Mouse (Mus musculus) gastrocnemius, postnatal 10 days (tissue): ENCODE data around the gene Asphd1. TPM values are rescaled to one million over a fixed set of nuclear protein-coding genes. Genes with fewer than 3 reads are reported as not detected.
"Not testable (repeated sequence)": the region's sequence is repeated elsewhere in the genome, so short reads cannot be mapped to it uniquely, and the experiment has no call there.

Experiments
- DNase-seq: peaks from one replicate; pipeline ENCODE4 v3.0.0; 2021; ENCODE audit warnings: mixed read lengths
- total RNA-seq, 2 experiments: library from RNA; stranded (reverse); gene quantifications; 2 replicates each; pipeline ENCODE4 v1.2.3; 2021

Gene Asphd1
- total RNA-seq, 2 experiments from 2014 or later: 0.35 TPM; not detected in 1

GRCm38 (mm10) chr7:126950647-126951615, 1.5 kb upstream of the Asphd1 start:
- no peak for DNase-seq

DNA sequence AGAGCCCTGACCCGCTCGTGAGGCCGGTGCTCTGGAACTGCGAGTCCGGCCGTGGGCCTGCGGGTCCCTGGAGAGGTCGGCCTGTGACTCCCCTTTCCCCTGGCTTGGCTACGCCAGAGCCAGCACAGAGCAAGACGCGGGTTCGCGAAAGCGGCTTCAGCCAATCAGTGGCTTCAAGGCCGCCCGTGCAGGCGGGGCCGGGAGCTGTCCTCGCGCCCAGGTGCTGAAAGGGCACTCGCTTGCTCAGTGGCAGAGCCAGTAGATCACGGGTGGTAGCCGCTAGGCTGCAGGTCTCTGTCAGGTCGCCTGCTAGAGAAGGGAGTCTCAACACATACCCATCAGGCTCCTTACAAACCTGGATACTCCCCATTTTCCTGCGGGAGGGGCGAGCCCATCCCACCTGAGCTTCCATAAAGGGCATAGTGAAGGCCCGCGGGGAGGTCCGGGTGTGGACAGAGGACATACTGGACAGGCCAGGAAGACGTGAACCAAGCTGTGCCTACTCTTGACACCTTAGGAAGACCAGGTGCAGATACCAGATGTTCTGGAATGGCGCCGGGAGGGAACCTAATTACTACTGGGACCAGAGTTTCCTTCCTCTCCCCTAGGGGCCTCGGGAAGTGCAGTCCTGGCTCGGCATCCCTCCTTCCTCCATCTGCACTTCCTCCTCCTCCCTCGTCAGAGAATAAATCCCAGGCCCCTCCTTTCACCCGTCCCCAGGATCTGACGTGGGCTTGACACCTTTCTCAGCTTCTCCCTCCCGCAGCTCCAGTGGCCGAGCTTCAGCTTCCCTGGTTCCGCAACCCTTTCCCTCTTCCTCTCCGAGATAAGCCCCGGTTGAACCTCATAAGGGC, 638 bp upstream of the Asphd1 start, which contains the start of gene Sez6l2:
Sez6l2 (plus strand) TSS at position 771 of the 854 bp plus-strand sequence.
- DNase-seq: peak; percentile 97

- no peak for DNase-seq
These were observed 756 bp downstream of the Asphd1 start for GRCm38 (mm10) chr7:126948626-126949025.

DNA sequence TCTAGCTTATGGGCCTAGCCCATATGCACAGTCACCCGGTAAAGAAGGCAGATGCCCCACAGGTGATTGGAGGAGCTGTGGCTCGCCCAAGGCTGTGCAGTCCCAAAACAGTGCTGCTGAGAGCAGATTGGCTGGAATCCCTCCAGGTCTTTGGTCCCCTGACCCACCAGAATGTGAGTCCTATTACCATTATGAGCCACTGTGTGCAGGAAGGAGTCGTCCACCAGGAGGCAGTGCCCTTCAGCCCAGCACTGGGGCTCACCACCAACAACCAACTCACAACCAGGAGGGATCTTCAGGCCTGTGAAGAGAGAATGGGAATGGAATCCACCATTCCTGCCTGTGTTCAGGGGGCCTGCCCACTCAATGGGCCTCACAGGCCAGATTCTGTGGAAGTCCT, 2.9 kb downstream of the Asphd1 start:
- no peak for DNase-seq

DNA sequence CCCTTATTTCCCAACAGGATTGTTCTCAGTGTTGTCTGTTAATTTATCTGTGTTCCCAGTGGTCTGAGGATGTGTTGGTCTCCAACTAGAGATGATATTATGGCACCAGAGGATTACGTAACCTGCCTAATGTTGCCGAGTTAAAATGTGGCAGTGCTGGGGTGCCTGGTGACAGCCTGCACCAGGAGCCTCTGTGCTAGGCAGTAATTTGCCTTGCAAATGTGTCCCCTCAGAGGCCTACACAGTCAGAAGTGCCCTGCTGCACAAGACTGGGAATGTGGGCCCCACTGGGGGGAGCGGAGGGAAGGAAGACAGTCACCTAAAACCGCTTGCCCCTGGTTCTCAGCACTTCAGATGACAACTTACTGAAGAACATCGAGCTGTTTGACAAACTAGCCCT, 7.6 kb downstream of the Asphd1 start:
- no peak for DNase-seq

DNA sequence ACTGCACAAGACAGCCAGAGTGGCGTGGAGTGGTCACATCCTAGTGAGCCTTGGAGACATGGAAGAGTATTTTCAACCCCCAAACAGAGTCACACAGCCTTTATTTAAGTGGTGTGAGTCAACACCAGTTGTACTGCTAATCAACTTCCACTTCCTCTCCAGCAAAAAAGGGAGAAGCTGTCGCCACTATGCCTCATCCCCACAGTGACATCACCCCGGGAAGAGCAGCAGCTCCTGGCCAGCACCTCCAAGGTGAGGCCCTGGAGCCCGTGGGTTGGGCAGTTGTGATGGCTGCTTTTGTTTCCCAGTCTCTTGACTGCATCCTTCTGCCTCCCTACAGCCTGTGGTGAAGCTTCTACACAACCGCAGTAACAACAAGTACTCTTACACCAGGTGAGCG, 8.2 kb downstream of the Asphd1 start:
- DNase-seq: no peak

DNA sequence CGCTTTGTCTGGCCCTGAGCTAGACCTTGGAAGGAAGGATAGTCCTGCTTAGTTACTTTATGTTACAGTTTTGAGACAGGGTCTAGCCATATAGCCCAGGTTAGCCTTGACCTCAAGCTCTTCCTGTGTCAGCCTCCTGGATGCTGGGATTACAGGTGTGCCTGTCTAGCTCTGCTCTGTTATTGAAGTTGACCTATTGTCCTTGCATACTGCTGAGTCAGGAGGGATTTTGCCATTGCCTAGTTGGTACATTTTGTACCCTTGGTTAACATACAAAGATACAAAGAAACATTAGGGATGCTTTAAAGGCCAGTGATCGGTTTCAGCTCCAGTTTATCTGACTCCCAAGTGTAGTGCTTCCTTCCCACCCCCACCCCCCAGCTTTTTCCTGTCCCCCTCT, 16.7 kb downstream of the Asphd1 start:
- DNase-seq: no peak

GRCm38 (mm10) chr7:126929046-126929445, 20.3 kb downstream of the Asphd1 start:
- no peak for DNase-seq

- peak; percentile 95 for DNase-seq
These were observed 20.9 kb downstream of the Asphd1 start, which contains the start of gene Kctd13 for GRCm38 (mm10) chr7:126928384-126929037. Gene Kctd13, plus strand, starts transcription at chr7:126928879.

- DNase-seq: no peak
These were observed 23.1 kb downstream of the Asphd1 start for GRCm38 (mm10) chr7:126926299-126926698.

DNA sequence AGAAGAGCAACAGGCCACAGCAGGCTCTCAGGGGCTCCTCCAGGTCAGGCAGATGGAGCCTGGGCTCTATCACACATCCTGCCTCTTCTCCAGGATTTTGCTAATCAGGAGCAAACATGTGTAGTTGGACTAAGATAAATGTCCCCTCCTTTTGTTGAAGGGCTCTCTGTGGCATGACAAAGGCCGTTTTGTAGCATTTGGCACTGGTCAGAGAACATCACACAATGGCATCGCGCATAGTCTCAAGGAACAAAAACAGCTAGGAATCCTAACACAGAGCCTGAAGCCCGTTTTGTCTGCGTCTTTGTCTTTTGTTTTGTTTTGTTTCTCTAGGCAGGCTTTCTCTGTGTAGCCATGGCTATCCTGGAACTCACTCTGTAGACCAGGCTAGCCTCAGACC, 25.4 kb downstream of the Asphd1 start:
- DNase-seq: no peak

DNA sequence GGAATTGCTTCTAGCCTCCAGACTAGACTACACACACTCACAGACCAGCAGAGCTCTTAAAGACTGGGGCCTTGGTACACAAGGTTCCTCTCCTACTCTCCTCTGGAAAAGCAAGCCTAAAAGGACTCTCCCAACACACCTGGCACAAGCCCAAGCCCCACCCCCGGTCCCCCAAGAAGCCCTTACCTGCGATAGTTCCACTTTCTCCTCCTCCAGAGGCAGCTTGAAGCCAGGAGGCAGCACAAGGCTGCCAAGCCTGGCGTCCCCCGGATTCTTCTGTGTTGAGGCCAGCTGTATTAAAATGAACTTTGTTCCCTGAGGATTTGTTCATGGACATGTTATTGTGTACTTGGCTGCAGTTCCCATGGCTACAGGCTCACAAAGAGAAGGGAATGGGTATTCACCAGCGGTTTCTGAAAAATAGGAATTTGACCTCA, 26.7 kb downstream of the Asphd1 start, which contains the start of gene Tmem219:
Tmem219 (minus strand) TSS at position 294 of the 437 bp plus-strand sequence.
- DNase-seq: peak; percentile 58

DNA sequence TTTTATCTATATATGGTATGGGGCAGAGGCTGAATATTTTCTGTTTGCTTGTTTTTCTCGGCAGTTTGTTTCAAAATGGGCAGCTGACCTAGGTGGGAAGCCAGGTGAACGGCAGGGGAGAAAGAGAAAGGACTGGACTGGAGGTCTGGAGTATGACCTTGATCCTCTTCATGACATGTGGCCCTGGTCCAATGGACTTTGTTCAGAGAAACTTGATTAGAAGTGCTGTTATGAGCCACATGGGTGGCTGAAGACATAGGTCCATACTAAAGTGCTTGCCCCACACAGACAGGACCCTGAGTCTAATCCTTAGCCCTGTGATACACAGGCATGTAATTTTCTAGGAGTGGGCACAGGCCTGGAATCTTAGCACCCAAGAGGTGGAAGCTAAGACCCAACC, 27.8 kb downstream of the Asphd1 start:
- no peak for DNase-seq

- DNase-seq: no peak
These were observed 29.4 kb downstream of the Asphd1 start for GRCm38 (mm10) chr7:126919973-126920372.

DNA sequence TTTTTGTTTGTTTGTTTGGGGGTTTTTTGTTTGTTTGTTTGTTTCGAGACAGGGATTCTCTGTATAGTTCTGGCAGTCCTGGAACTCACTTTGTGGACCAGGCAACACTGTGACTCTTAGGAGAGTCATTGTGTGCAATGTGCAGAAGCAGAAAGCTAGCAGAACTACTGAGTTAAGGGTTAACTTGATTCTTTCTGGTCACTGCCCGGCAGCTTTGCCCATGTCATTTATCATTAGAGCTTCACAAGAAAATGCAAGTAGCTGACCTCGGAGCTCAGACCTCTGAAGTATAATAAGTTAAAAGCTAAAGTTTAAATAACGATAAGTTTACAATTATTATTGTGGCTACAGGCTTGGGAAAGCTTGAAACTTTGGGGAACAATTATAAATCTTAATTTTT, 31.0 kb downstream of the Asphd1 start:
- DNase-seq: not testable (repeated sequence)

DNA sequence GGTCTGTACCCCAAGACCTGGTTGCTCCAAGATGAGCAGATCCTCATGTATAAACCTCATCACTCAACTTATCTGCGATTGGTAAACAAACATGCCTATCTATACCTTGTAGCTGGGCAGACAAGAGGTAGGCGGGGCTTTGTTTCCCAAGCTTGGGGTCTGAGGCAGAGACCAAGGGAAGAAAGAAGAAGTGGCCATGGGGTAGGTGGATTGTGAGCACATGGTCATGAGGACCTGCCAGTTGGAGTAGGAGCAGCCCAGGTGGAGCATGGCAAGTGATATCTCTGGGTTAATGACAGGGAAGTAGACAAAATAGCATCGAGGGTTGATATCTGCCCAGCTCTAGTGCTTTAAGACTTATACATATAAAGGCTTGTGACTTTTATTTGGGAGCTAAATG, 34.5 kb downstream of the Asphd1 start:
- DNase-seq: no peak

GRCm38 (mm10) chr7:126905590-126905989, 43.8 kb downstream of the Asphd1 start:
- DNase-seq: no peak

DNA sequence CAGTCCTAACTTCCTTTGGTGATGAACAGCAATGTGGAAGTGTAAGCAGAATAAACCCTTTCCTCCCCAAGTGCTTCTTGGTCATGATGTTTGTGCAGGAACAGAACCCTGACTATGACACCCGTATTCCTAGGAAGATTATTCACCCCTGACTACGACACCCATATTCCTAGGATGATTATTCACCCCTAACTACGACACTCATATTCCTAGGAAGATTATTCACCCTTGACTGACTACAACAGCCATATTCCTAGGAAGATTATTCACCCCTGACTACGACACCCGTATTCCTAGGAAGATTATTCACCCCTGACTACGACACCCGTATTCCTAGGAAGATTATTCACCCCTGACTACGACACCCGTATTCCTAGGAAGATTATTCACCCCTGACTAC, 49.6 kb downstream of the Asphd1 start:
- not testable (repeated sequence) for DNase-seq

- peak; percentile 100 for DNase-seq
These were observed 51.0 kb downstream of the Asphd1 start for GRCm38 (mm10) chr7:126898102-126898990.

GRCm38 (mm10) chr7:126897390-126898101, 51.8 kb downstream of the Asphd1 start:
- no peak for DNase-seq
